Mouse (Mus musculus): ENCODE measurements around the gene Rab17. TPM values are rescaled to one million over a fixed set of nuclear protein-coding genes. Genes with fewer than 3 reads are reported as not detected.

Rab17 gene
- under 1 TPM in 1 of 2 experiments, not detected in 1; 0.59 TPM for total RNA-seq (2021)
- long read RNA-seq, experiment 1, partial matches to known transcripts = 0 of 1 reads
- long read RNA-seq, experiment 1, other reads (novel, unspliced or antisense) = 1 of 1 reads
- long read RNA-seq, experiment 2 = 0 reads

- intact Hi-C loops (cut with DNase I) = no loop called here
- no peak for DNase-seq (ENCODE audit: low spot score in 2 of 2)
Observed at GRCm38 (mm10) chr1:90969347-90969784, at the start of gene Rab17. Gene Rab17, minus strand, starts transcription at chr1:90969661.

GRCm38 (mm10) chr1:91017111-91017758 lies 47.8 kb upstream of the Rab17 start:
- DNase-seq (ENCODE audit: low spot score in 2 of 2) = no peak
- intact Hi-C loops (cut with DNase I) = no loop called here

- intact Hi-C loops (cut with DNase I) = no loop called here
- no peak for DNase-seq (ENCODE audit: low spot score in 2 of 2)
Observed at GRCm38 (mm10) chr1:91015571-91015970, 46.1 kb upstream of the Rab17 start.

GRCm38 (mm10) chr1:91013803-91014202 lies 44.3 kb upstream of the Rab17 start:
- intact Hi-C loops (cut with DNase I) = no loop called here

DNA sequence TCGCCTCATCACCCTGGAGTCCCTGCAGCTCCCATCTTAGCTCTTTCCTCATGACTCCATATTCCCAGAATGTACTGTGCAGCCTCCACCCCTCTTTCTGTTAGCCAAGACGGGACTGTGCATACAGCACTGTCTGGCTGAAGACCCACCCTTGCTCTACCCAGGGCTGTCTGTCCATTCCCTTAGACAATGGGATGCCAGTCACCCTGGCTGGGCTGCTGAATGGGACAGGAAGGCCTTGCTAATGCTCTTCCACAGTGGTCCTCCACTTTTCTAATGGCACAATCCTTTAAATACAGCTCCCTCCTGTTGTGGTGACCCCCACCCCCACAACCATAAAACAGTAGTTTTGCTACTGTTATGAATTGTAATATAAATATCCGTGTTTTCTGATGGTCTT lies 41.9 kb upstream of the Rab17 start:
- intact Hi-C loops (cut with DNase I) = no loop called here
- no peak for DNase-seq (ENCODE audit: low spot score in 2 of 2)

More at GRCm38 (mm10) chr1:91013803-91014202, 44.3 kb upstream of the Rab17 start:
- no peak for DNase-seq (ENCODE audit: low spot score in 2 of 2)

- DNase-seq (ENCODE audit: low spot score in 2 of 2) = no peak
- intact Hi-C loops (cut with DNase I) = no loop called here
Observed at GRCm38 (mm10) chr1:91010716-91011115, 41.3 kb upstream of the Rab17 start.

DNA sequence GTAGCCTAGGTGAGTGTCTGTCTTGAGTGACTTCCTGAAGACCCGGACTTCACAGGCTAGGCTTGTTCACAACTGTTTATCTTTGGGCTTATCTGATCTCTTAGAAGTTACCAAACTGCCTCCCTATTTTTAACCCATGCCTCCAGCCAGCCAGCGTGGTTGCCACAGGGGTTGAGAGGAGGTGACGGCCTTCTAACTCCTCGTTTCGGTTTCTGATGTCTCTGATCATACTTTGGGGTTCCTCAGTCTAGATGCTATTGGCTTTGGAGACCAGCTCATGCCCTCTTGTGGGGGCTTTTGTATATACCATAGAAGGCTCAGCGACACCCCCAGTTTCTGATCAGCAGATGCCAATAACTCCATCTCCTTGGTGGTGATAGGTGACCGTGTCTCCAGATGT lies 40.8 kb upstream of the Rab17 start:
- DNase-seq (ENCODE audit: low spot score in 2 of 2) = no peak
- intact Hi-C loops (cut with DNase I) = no loop called here

DNA sequence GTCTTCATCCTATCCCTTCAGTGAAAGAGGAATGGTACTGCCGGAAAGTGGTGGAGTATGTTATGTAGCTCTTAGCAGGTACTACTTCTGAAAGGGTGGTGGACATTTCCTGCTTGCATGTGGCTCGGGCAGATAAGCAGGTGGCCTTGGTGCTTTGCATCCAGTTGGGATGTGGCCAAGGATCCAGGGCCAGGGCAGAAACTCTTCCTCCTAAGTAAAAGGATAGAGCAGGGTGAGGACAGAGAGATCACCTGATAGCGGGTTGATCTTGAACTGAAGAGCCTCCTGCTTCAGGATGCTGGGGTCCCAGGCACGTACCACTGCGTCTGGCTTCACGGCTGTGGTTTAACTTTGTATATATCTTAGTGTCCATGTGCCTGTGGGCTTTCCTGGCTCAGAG lies 39.8 kb upstream of the Rab17 start:
- intact Hi-C loops (cut with DNase I) = no loop called here
- no peak for DNase-seq (ENCODE audit: low spot score in 2 of 2)

- intact Hi-C loops (cut with DNase I) = no loop called here
- no peak for DNase-seq (ENCODE audit: low spot score in 2 of 2)
Observed at GRCm38 (mm10) chr1:91008746-91009145, 39.3 kb upstream of the Rab17 start.

DNA sequence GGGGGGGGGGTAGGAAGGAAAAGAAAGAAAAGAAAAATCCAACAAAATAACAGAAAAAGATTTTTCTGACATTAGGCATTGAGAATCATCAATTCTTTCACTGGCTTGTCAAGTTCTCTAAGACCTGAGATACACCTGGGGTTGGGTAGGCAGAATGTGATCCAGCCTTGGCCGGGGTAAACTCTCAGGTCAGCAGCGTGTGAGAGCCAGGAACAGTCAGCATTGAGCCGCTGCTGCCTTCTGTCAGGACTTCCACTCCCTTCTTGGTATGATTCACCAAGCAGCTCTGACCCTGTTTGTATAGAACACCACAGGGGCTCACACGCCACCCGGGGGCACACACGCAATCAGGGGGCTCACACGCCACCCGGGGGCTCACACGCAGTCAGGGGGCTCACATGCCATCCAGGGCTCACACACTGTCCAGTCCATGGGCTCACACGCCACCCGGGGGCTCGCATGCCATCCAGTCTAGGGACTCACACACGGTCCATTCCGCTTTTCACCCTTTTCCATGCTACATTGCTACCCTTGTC lies 38.8 kb upstream of the Rab17 start:
- intact Hi-C loops (cut with DNase I) = no loop called here
- no peak for DNase-seq (ENCODE audit: low spot score in 2 of 2)

GRCm38 (mm10) chr1:91006708-91007107 lies 37.2 kb upstream of the Rab17 start:
- intact Hi-C loops (cut with DNase I) = no loop called here

GRCm38 (mm10) chr1:91006037-91006436 lies 36.6 kb upstream of the Rab17 start:
- intact Hi-C loops (cut with DNase I) = no loop called here
- no peak for DNase-seq (ENCODE audit: low spot score in 2 of 2)

More at GRCm38 (mm10) chr1:91006708-91007107, 37.2 kb upstream of the Rab17 start:
- DNase-seq (ENCODE audit: low spot score in 2 of 2) = no peak

GRCm38 (mm10) chr1:91003522-91004253 lies 34.2 kb upstream of the Rab17 start:
- intact Hi-C loops (cut with DNase I) = no loop called here
- no peak for DNase-seq (ENCODE audit: low spot score in 2 of 2)

DNA sequence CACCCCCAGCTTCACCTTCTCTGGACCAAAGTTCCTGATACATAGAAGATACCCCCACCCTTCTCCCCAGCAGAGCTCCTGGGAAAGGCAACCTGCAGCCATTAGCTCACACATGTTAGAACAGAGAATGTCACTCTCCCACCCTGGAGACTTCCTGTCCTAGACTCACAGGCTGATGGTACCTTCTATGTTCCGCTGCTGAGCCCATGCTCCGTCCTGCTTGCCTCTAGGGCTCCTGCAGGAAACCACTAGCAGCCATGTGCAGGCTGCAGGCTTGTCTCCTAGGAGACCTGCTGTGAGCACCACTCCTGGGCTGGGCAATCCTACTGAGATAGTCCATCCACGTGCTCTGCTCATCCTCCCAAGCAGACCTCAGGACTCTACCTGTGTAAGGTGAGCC lies 33.2 kb upstream of the Rab17 start:
- no peak for DNase-seq (ENCODE audit: low spot score in 2 of 2)
- intact Hi-C loops (cut with DNase I) = no loop called here

- no peak for DNase-seq (ENCODE audit: low spot score in 2 of 2)
- intact Hi-C loops (cut with DNase I) = no loop called here
Observed at GRCm38 (mm10) chr1:91001871-91002539, 32.5 kb upstream of the Rab17 start.

DNA sequence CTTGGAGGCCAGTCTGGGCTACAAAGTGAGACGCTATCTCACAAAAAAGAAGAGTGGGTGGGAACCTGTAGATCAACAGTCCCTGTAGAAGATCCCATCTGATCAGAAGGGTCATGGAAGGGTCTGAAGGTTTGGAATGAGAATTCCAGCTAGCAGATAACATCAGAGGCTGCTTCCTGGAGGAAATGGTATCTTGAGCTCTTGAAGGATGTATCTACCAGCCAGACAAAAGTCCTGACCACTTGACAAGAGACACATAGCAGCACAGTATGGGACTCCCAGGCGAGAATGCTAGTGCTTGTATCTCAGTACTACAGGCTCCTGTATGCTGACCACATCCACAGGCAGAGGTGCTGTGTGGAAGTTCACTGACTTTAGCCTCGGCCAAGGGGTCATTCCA lies 31.6 kb upstream of the Rab17 start:
- intact Hi-C loops (cut with DNase I) = no loop called here
- no peak for DNase-seq (ENCODE audit: low spot score in 2 of 2)

- DNase-seq (ENCODE audit: low spot score in 2 of 2) = no peak
- intact Hi-C loops (cut with DNase I) = no loop called here
Observed at GRCm38 (mm10) chr1:90999911-91000601, 30.6 kb upstream of the Rab17 start.

DNA sequence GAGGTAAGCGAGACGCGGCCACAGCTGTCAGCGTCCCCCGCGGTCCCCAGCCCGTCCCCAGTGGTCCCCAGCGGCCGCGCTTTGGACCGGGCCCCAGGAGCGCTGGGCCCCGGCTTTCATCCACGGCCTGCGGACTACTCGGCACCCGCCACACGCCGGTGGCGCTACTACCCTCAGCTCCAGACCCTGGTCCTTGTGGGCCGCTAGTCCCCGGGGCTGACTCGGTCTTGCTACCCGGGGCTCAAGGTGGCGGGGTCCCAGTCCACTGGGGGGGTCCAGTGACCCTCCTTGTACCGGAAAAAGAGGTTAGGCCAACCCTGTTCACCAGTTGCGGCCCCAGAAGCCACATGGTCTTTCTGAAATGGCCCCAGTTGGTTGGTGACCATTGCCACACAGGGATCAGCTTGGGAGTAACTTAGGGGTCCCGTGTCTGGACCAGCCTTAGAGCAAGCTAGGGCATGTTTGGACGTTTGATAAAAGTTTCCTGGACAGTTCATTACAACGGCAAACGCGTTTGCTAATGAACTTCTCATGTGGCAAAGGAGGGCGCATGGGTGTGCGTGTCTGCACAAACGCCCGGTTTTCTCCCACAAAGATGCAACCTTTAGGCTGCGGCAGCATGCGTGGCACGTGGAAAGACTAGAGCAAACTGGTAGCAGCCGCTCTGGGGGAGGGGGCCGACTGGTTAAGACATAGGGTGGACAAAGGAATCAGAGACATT lies 29.6 kb upstream of the Rab17 start:
- DNase-seq (ENCODE audit: low spot score in 2 of 2) = peak in 1 of 2 experiments; percentile 37
- intact Hi-C loops (cut with DNase I) = no loop called here

Measured in left cerebral cortex, postnatal 14 days (tissue).